Mouse (Mus musculus) G1E (cell line): ENCODE measurements around the gene Rnaseh2c. TPM values are rescaled to one million over a fixed set of nuclear protein-coding genes. Genes with fewer than 3 reads are reported as not detected.
A peak's percentile ranks its signal among the peaks of the same experiment; 100 is the strongest.

ENCODE experiments used
- ATAC-seq: 2 replicates; pipeline ENCODE4 v1.8.0; 2016; ENCODE audit warnings: mild to moderate bottlenecking; ENCODE audit not compliant: insufficient number of reproducible peaks, poor library complexity, low FRiP score, severe bottlenecking; ENCODE audit errors: extremely low read depth
- DNase-seq: peaks from one replicate; pipeline ENCODE4 v3.0.0; 2012; ENCODE audit warnings: low spot score
- H3K27me3 ChIP-seq: 2 replicates; pipeline ENCODE4 v1.6.1; 2012; ENCODE audit warnings: mild to moderate bottlenecking, low read length, inconsistent platforms; ENCODE audit not compliant: insufficient read depth
- H3K36me3 ChIP-seq: replicated peaks from 2 replicates; pipeline ENCODE3; 2012; ENCODE audit warnings: mild to moderate bottlenecking, inconsistent platforms
- H3K4me1 ChIP-seq: 2 replicates; pipeline ENCODE4 v1.6.1; 2012; ENCODE audit warnings: low read depth, low read length, inconsistent platforms, mixed read lengths; ENCODE audit not compliant: insufficient read depth
- H3K4me3 ChIP-seq: 2 replicates; pipeline ENCODE4 v1.5.1; 2012; ENCODE audit warnings: low read depth, mild to moderate bottlenecking, inconsistent platforms, low read length, moderate library complexity, mixed read lengths
- H3K9me3 ChIP-seq: replicated peaks from 2 replicates; pipeline ENCODE4 v1.6.1; 2012; ENCODE audit warnings: inconsistent platforms
- CTCF ChIP-seq: IDR thresholded peaks from 2 replicates; pipeline ENCODE4 v1.5.1; 2012; ENCODE audit warnings: low read depth, low read length, inconsistent platforms, mixed read lengths
- GATA1 ChIP-seq: IDR thresholded peaks from 2 replicates; pipeline ENCODE4 v1.6.1; 2012; ENCODE audit warnings: borderline replicate concordance, low read length, inconsistent platforms, mixed read lengths
- GATA2 ChIP-seq: IDR thresholded peaks from 2 replicates; pipeline ENCODE4 v1.6.1; 2012; ENCODE audit warnings: low read depth, low read length, inconsistent platforms, borderline replicate concordance
- POLR2AphosphoS5 ChIP-seq: IDR thresholded peaks from 2 replicates; pipeline ENCODE4 v1.6.1; 2012; ENCODE audit warnings: low read depth, low read length, inconsistent platforms; ENCODE audit not compliant: insufficient replicate concordance
- TAL1 ChIP-seq: conservative IDR thresholded peaks from 2 replicates; pipeline ENCODE4 v1.6.1; 2012; ENCODE audit warnings: low read depth, low read length, inconsistent platforms, mixed read lengths
- polyA plus RNA-seq: library from polyadenylated mRNA; stranded (reverse); fragments of >175 nt; gene quantifications from 2 replicates; pipeline ENCODE4 v1.2.3, GENCODE M21; 2012
- total RNA-seq, 2 experiments: library from RNA; stranded (forward) in 1 of 2; stranded (reverse) in 1 of 2; fragments of 200-1000 nt in 1 of 2; fragments of >200 nt in 1 of 2; fragmentation: Nextera tagmentation in 1 of 2; gene quantifications; 2 replicates each; pipeline ENCODE4 v1.2.3; 2014 to 2017

Rnaseh2c gene
- total and polyA plus RNA-seq, 3 experiments, result 19.7 to 315 (median 75.5) TPM

- Histone ChIP-seq H3K27me3 (peaks cover 13% of the 10 kb centered on the region), H3K36me3 (no peaks in the 10 kb centered on the region), H3K4me1 (peaks cover 23% of the 10 kb centered on the region), H3K9me3 (no peaks in the 10 kb centered on the region), H3K4me3 (no peak overlapping the region)
- ATAC-seq (no peak), DNase-seq (no peak)
- TF ChIP-seq TAL1 (no peak), GATA1 (no peak), GATA2 (no peak), POLR2AphosphoS5 (no peak), CTCF (no peak)
These were observed 20.2 kb downstream of the Rnaseh2c start for GRCm38 (mm10) chr19:5621884-5622283.

- Histone ChIP-seq H3K9me3 (no peaks in the 10 kb centered on the region), H3K4me3 (no peak overlapping the region), H3K4me1 (peaks cover 12% of the 10 kb centered on the region), H3K36me3 (no peaks in the 10 kb centered on the region), H3K27me3 (peaks cover 12% of the 10 kb centered on the region)
- ATAC-seq (no peak), DNase-seq (no peak)
- no peak for TF ChIP-seq TAL1
- no peak for TF ChIP-seq CTCF
- TF ChIP-seq GATA2, result no peak
- TF ChIP-seq GATA1, result no peak
- TF ChIP-seq POLR2AphosphoS5, result no peak
These were observed 23.6 kb downstream of the Rnaseh2c start for GRCm38 (mm10) chr19:5625311-5625710.

- DNase-seq (no peak), ATAC-seq (no peak)
- Histone ChIP-seq H3K36me3 (no peaks in the 10 kb centered on the region), H3K4me3 (no peak overlapping the region), H3K4me1 (no peaks in the 10 kb centered on the region), H3K27me3 (no peaks in the 10 kb centered on the region; the same call in none of the 2 replicates), H3K9me3 (no peaks in the 10 kb centered on the region)
- no peak for TF ChIP-seq TAL1
- no peak for TF ChIP-seq POLR2AphosphoS5
- no peak for TF ChIP-seq GATA1
- no peak for TF ChIP-seq CTCF
- no peak for TF ChIP-seq GATA2
These were observed 28.2 kb downstream of the Rnaseh2c start for GRCm38 (mm10) chr19:5629907-5630306.

GRCm38 (mm10) chr19:5632120-5632519, 30.4 kb downstream of the Rnaseh2c start:
- no peaks in the 10 kb centered on the region for H3K27me3 ChIP-seq
- H3K9me3 ChIP-seq, result no peaks in the 10 kb centered on the region
- TF ChIP-seq GATA1 (no peak), GATA2 (no peak), CTCF (no peak), POLR2AphosphoS5 (no peak), TAL1 (no peak)
- DNase-seq (no peak), ATAC-seq (no peak)
- no peak overlapping the region for H3K4me3 ChIP-seq
- no peaks in the 10 kb centered on the region for H3K36me3 ChIP-seq
- H3K4me1 ChIP-seq, result peaks cover 11% of the 10 kb centered on the region

- DNase-seq (no peak), ATAC-seq (no peak)
- Histone ChIP-seq H3K9me3 (no peaks in the 10 kb centered on the region), H3K27me3 (no peaks in the 10 kb centered on the region), H3K4me3 (no peak overlapping the region), H3K36me3 (peaks cover 30% of the 10 kb centered on the region), H3K4me1 (peaks cover 43% of the 10 kb centered on the region)
- TF ChIP-seq POLR2AphosphoS5, result no peak
- no peak for TF ChIP-seq GATA2
- TF ChIP-seq CTCF, result no peak
- TF ChIP-seq TAL1, result no peak
- no peak for TF ChIP-seq GATA1
These were observed 34.4 kb downstream of the Rnaseh2c start for GRCm38 (mm10) chr19:5636036-5636570.

GRCm38 (mm10) chr19:5636571-5637041, 34.9 kb downstream of the Rnaseh2c start:
- ATAC-seq (no peak), DNase-seq (no peak)
- TF ChIP-seq GATA1 (no peak), CTCF (no peak), GATA2 (no peak), TAL1 (no peak), POLR2AphosphoS5 (no peak)
- H3K4me1 ChIP-seq, result peaks cover 48% of the 10 kb centered on the region
- H3K9me3 ChIP-seq, result no peaks in the 10 kb centered on the region
- H3K27me3 ChIP-seq, result no peaks in the 10 kb centered on the region
- H3K4me3 ChIP-seq, result peak overlapping the region; percentile 85
- peaks cover 35% of the 10 kb centered on the region for H3K36me3 ChIP-seq
